Mouse (Mus musculus) G1E (cell line): ENCODE measurements around the gene Sectm1a. TPM values are rescaled to one million over a fixed set of nuclear protein-coding genes. Genes with fewer than 3 reads are reported as not detected.

ENCODE experiments used
- ATAC-seq: 2 replicates; pipeline ENCODE4 v1.8.0; 2016; ENCODE audit warnings: mild to moderate bottlenecking; ENCODE audit not compliant: insufficient number of reproducible peaks, poor library complexity, low FRiP score, severe bottlenecking; ENCODE audit errors: extremely low read depth
- DNase-seq: peaks from one replicate; pipeline ENCODE4 v3.0.0; 2012; ENCODE audit warnings: low spot score
- H3K27me3 ChIP-seq: 2 replicates; pipeline ENCODE4 v1.6.1; 2012; ENCODE audit warnings: mild to moderate bottlenecking, low read length, inconsistent platforms; ENCODE audit not compliant: insufficient read depth
- H3K36me3 ChIP-seq: replicated peaks from 2 replicates; pipeline ENCODE3; 2012; ENCODE audit warnings: mild to moderate bottlenecking, inconsistent platforms
- H3K4me1 ChIP-seq: 2 replicates; pipeline ENCODE4 v1.6.1; 2012; ENCODE audit warnings: low read depth, low read length, inconsistent platforms, mixed read lengths; ENCODE audit not compliant: insufficient read depth
- H3K4me3 ChIP-seq: 2 replicates; pipeline ENCODE4 v1.5.1; 2012; ENCODE audit warnings: low read depth, mild to moderate bottlenecking, inconsistent platforms, low read length, moderate library complexity, mixed read lengths
- H3K9me3 ChIP-seq: replicated peaks from 2 replicates; pipeline ENCODE4 v1.6.1; 2012; ENCODE audit warnings: inconsistent platforms
- CTCF ChIP-seq: IDR thresholded peaks from 2 replicates; pipeline ENCODE4 v1.5.1; 2012; ENCODE audit warnings: low read depth, low read length, inconsistent platforms, mixed read lengths
- GATA1 ChIP-seq: IDR thresholded peaks from 2 replicates; pipeline ENCODE4 v1.6.1; 2012; ENCODE audit warnings: borderline replicate concordance, low read length, inconsistent platforms, mixed read lengths
- GATA2 ChIP-seq: IDR thresholded peaks from 2 replicates; pipeline ENCODE4 v1.6.1; 2012; ENCODE audit warnings: low read depth, low read length, inconsistent platforms, borderline replicate concordance
- POLR2AphosphoS5 ChIP-seq: IDR thresholded peaks from 2 replicates; pipeline ENCODE4 v1.6.1; 2012; ENCODE audit warnings: low read depth, low read length, inconsistent platforms; ENCODE audit not compliant: insufficient replicate concordance
- TAL1 ChIP-seq: conservative IDR thresholded peaks from 2 replicates; pipeline ENCODE4 v1.6.1; 2012; ENCODE audit warnings: low read depth, low read length, inconsistent platforms, mixed read lengths
- polyA plus RNA-seq: library from polyadenylated mRNA; stranded (reverse); fragments of >175 nt; gene quantifications from 2 replicates; pipeline ENCODE4 v1.2.3, GENCODE M21; 2012
- total RNA-seq, 2 experiments: library from RNA; stranded (forward) in 1 of 2; stranded (reverse) in 1 of 2; fragments of 200-1000 nt in 1 of 2; fragments of >200 nt in 1 of 2; fragmentation: Nextera tagmentation in 1 of 2; gene quantifications; 2 replicates each; pipeline ENCODE4 v1.2.3; 2014 to 2017

Sectm1a gene
- total and polyA plus RNA-seq, 3 experiments, result 0.38 TPM; not detected in 2

DNA sequence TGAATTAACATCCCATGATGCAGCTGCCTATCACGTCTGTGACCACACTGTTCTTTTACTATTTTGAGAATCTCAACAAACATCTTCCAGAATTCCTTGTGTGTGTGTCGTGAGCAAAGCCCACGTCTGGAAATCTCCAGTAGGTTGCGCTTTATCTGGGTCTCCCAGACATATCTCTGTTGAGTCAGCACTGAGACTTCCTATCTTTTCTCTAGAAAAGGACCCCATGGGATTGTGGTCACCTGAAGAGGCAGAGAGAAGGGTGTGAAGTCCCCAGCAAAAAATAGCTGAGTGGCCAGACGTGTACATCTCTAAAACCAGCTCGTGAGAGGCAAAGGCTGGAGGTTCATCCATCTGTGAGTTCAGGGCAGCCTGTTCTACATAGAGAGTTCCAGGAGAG is 56.9 kb downstream of the Sectm1a start:
- no peak overlapping the region for H3K4me3 ChIP-seq
- DNase-seq (no peak), ATAC-seq (no peak)
- no peaks in the 10 kb centered on the region for H3K9me3 ChIP-seq
- TF ChIP-seq GATA1 (no peak), GATA2 (no peak), POLR2AphosphoS5 (no peak), TAL1 (no peak), CTCF (no peak)
- H3K36me3 ChIP-seq, result no peaks in the 10 kb centered on the region
- 0 out of 2 replicates have a peak, but pooled peaks cover 3% of the 10 kb centered on the region for H3K4me1 ChIP-seq
- H3K27me3 ChIP-seq, result peaks cover 24% of the 10 kb centered on the region; the same call in 1 of the 2 replicates

DNA sequence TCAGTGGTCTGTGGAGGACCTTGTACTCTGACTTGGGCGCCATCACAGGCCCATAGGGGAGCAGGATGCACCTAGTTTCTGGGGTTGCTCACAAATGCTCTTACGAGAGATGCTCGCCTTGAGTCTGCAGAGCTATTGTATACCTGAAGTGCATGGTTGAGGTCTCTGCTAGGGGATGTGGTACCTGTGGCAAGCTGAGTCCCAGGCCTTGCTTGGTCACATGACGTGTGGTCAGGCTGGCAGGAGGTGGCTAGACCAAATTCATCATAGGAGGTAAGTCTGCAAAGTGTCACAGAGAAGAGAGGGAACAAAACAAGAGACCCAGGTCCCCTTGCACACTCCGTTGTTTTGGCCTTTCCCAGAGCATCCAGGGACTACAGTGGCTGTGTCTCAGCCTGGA is 61.5 kb downstream of the Sectm1a start:
- no peaks in the 10 kb centered on the region for H3K36me3 ChIP-seq
- H3K27me3 ChIP-seq, result peaks cover 34% of the 10 kb centered on the region
- ATAC-seq (no peak), DNase-seq (no peak)
- no peaks in the 10 kb centered on the region for H3K4me1 ChIP-seq
- no peak overlapping the region for H3K4me3 ChIP-seq
- TF ChIP-seq TAL1 (no peak), GATA1 (no peak), GATA2 (no peak), CTCF (no peak), POLR2AphosphoS5 (no peak)
- no peaks in the 10 kb centered on the region for H3K9me3 ChIP-seq

DNA sequence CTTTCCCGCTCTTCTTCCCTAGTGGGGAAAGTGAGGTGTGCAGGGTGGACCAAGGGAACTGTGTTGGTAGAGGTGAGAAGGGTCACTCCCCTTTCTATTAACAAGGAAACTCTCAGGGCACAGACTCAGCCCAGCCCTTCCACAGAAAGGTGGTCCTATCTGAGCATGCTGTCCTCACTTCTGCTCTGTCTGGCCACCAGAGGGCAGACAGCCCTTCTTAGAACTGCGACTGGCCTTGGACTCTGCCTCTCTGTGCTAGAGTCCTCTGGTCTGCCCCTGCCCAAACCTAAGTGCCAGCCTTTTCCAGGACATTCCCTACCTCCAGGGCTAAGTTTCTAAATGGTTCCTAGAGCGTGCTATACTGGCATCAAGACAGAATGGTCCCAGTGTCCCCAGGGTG is 63.3 kb downstream of the Sectm1a start:
- no peak overlapping the region for H3K4me3 ChIP-seq
- DNase-seq, result peak; percentile 25
- no peaks in the 10 kb centered on the region for H3K9me3 ChIP-seq
- no peaks in the 10 kb centered on the region for H3K36me3 ChIP-seq
- peaks cover 42% of the 10 kb centered on the region for H3K27me3 ChIP-seq
- ATAC-seq, result no peak
- TF ChIP-seq POLR2AphosphoS5 (no peak), CTCF (peak; percentile 54), GATA2 (no peak)
- no peaks in the 10 kb centered on the region for H3K4me1 ChIP-seq

Other genes with a start within 250 kb of the Sectm1a start
- gene Ccdc57, start 148.3 kb downstream of the Sectm1a start, total RNA-seq (2014; fragmentation: Nextera tagmentation), result 4.2 and 7.0 TPM in 2 replicates
- gene Ccdc57, start 148.3 kb downstream of the Sectm1a start, total RNA-seq (2017), result 2.5 and 2.6 TPM in 2 replicates
- gene Ccdc57, start 148.3 kb downstream of the Sectm1a start, polyA plus RNA-seq, result 2.6 and 2.8 TPM in 2 replicates
- gene Slc16a3, start 132.7 kb downstream of the Sectm1a start, total RNA-seq (2014; fragmentation: Nextera tagmentation), result 4.3 TPM in 1 of 2 replicates, not detected in the other
- 10.0 and 15.5 TPM in 2 replicates for gene Slc16a3, start 132.7 kb downstream of the Sectm1a start, total RNA-seq (2017)
- gene Slc16a3, start 132.7 kb downstream of the Sectm1a start, polyA plus RNA-seq, result 13.1 and 17.4 TPM in 2 replicates
- gene Csnk1d, start 89.9 kb downstream of the Sectm1a start, total RNA-seq (2014; fragmentation: Nextera tagmentation), result 116 and 146 TPM in 2 replicates
- gene Csnk1d, start 89.9 kb downstream of the Sectm1a start, total RNA-seq (2017), result 61.2 and 73.6 TPM in 2 replicates
- gene Csnk1d, start 89.9 kb downstream of the Sectm1a start, polyA plus RNA-seq, result 195 and 227 TPM in 2 replicates
- not detected in 2 replicates for gene Cd7, start 41.8 kb downstream of the Sectm1a start, total RNA-seq (2014; fragmentation: Nextera tagmentation)
- gene Cd7, start 41.8 kb downstream of the Sectm1a start, total RNA-seq (2017), result not detected in 2 replicates
- gene Cd7, start 41.8 kb downstream of the Sectm1a start, polyA plus RNA-seq, result not detected in 2 replicates
- not detected in 2 replicates for gene Sectm1b, start 17.7 kb downstream of the Sectm1a start, total RNA-seq (2014; fragmentation: Nextera tagmentation)
- gene Sectm1b, start 17.7 kb downstream of the Sectm1a start, total RNA-seq (2017), result 0.16 and 0.23 TPM in 2 replicates
- gene Sectm1b, start 17.7 kb downstream of the Sectm1a start, polyA plus RNA-seq, result not detected in 2 replicates
- 6.8 and 7.4 TPM in 2 replicates for gene Tex19.2, start 37.5 kb upstream of the Sectm1a start, total RNA-seq (2014; fragmentation: Nextera tagmentation)
- gene Tex19.2, start 37.5 kb upstream of the Sectm1a start, total RNA-seq (2017), result 8.0 and 10.8 TPM in 2 replicates
- 13.2 and 17.1 TPM in 2 replicates for gene Tex19.2, start 37.5 kb upstream of the Sectm1a start, polyA plus RNA-seq
- not detected in 2 replicates for gene Tex19.1, start 64.9 kb upstream of the Sectm1a start, total RNA-seq (2014; fragmentation: Nextera tagmentation)
- gene Tex19.1, start 64.9 kb upstream of the Sectm1a start, total RNA-seq (2017), result not detected in 2 replicates
- gene Tex19.1, start 64.9 kb upstream of the Sectm1a start, polyA plus RNA-seq, result not detected in 2 replicates
- gene Uts2r, start 79.1 kb upstream of the Sectm1a start, total RNA-seq (2014; fragmentation: Nextera tagmentation), result not detected in 2 replicates
- 0.05 TPM in 1 of 2 replicates, not detected in the other for gene Uts2r, start 79.1 kb upstream of the Sectm1a start, total RNA-seq (2017)
- gene Uts2r, start 79.1 kb upstream of the Sectm1a start, polyA plus RNA-seq, result not detected in 2 replicates
- 3.8 and 7.2 TPM in 2 replicates for gene Hexdc, start 123.2 kb upstream of the Sectm1a start, total RNA-seq (2014; fragmentation: Nextera tagmentation)
- 7.3 and 8.6 TPM in 2 replicates for gene Hexdc, start 123.2 kb upstream of the Sectm1a start, total RNA-seq (2017)
- gene Hexdc, start 123.2 kb upstream of the Sectm1a start, polyA plus RNA-seq, result 3.6 and 4.9 TPM in 2 replicates
- gene Ogfod3, start 123.5 kb upstream of the Sectm1a start, total RNA-seq (2014; fragmentation: Nextera tagmentation), result 6.4 and 7.7 TPM in 2 replicates
- 4.2 and 4.5 TPM in 2 replicates for gene Ogfod3, start 123.5 kb upstream of the Sectm1a start, total RNA-seq (2017)
- 5.5 and 6.7 TPM in 2 replicates for gene Ogfod3, start 123.5 kb upstream of the Sectm1a start, polyA plus RNA-seq
- 13.3 and 23.2 TPM in 2 replicates for gene Cybc1, start 148.1 kb upstream of the Sectm1a start, total RNA-seq (2014; fragmentation: Nextera tagmentation)
- gene Cybc1, start 148.1 kb upstream of the Sectm1a start, total RNA-seq (2017), result 38.5 and 41.5 TPM in 2 replicates
- 13.3 and 19.6 TPM in 2 replicates for gene Cybc1, start 148.1 kb upstream of the Sectm1a start, polyA plus RNA-seq
- 57.4 and 72.5 TPM in 2 replicates for gene Narf, start 156.0 kb upstream of the Sectm1a start, total RNA-seq (2014; fragmentation: Nextera tagmentation)
- gene Narf, start 156.0 kb upstream of the Sectm1a start, total RNA-seq (2017), result 60.7 and 61.2 TPM in 2 replicates
- 3.3 and 5.5 TPM in 2 replicates for gene Narf, start 156.0 kb upstream of the Sectm1a start, polyA plus RNA-seq
- 45.8 and 46.4 TPM in 2 replicates for gene Foxk2, start 178.8 kb upstream of the Sectm1a start, total RNA-seq (2014; fragmentation: Nextera tagmentation)
- 25.3 and 28.6 TPM in 2 replicates for gene Foxk2, start 178.8 kb upstream of the Sectm1a start, total RNA-seq (2017)
- 37.8 and 40.1 TPM in 2 replicates for gene Foxk2, start 178.8 kb upstream of the Sectm1a start, polyA plus RNA-seq